Mouse (Mus musculus) heart, embryonic 13.5 days (tissue): ENCODE measurements at regions not wholly inside any gene's neighbourhood (a gene's known extent, or its start where the extent isn't known, plus 50 kb on each side); places are given as distances from the start of the nearest gene placed in this dataset.
"Not testable (repeated sequence)": the region's sequence is repeated elsewhere in the genome, so short reads cannot be mapped to it uniquely, and the experiment has no call there.

Experiments
- ATAC-seq: fragments of 200-750 bp; cut with Nextera tagmentation; 2 replicates; pipeline ENCODE4 v1.8.0; 2017; ENCODE audit warnings: moderate TSS enrichment; ENCODE audit not compliant: insufficient number of reproducible peaks, low FRiP score, low TSS enrichment; ENCODE audit errors: extremely low read depth
- H3K27ac ChIP-seq: fragments of 300-500 bp; sonication (generic); replicated peaks from 2 replicates; pipeline ENCODE4 v1.5.1; 2015; ENCODE audit warnings: moderate library complexity, mild to moderate bottlenecking, inconsistent platforms
- H3K27me3 ChIP-seq: fragments of 300-500 bp; sonication (generic); replicated peaks from 2 replicates; pipeline ENCODE4 v1.6.1; 2015; ENCODE audit warnings: mild to moderate bottlenecking, inconsistent platforms
- H3K36me3 ChIP-seq: fragments of 300-500 bp; sonication (generic); 2 replicates; pipeline ENCODE4 v1.6.1; 2015; ENCODE audit warnings: mild to moderate bottlenecking, inconsistent platforms
- H3K4me1 ChIP-seq: fragments of 300-500 bp; sonication (generic); 2 replicates; pipeline ENCODE4 v1.6.1; 2015; ENCODE audit warnings: inconsistent platforms
- H3K4me2 ChIP-seq: fragments of 300-500 bp; sonication (generic); 2 replicates; pipeline ENCODE4 v1.6.1; 2015; ENCODE audit warnings: inconsistent platforms, mild to moderate bottlenecking, moderate library complexity
- H3K4me3 ChIP-seq: fragments of 300-500 bp; sonication (generic); 2 replicates; pipeline ENCODE4 v1.5.1; 2015; ENCODE audit warnings: moderate library complexity, mild to moderate bottlenecking, inconsistent platforms
- H3K9ac ChIP-seq: fragments of 300-500 bp; sonication (generic); 2 replicates; pipeline ENCODE4 v1.6.1; 2015; ENCODE audit warnings: inconsistent platforms, mild to moderate bottlenecking, moderate library complexity
- H3K9me3 ChIP-seq: fragments of 300-500 bp; sonication (generic); 2 replicates; pipeline ENCODE4 v1.6.1; 2016; ENCODE audit warnings: inconsistent platforms
- WGBS: fragments of 180-500 bp; shearing (Covaris S2); methylation state at CpG from one replicate; pipeline ENCODE4 v1.1.7; 2015; ENCODE audit warnings: mixed read lengths; 5-methylcytosine and 5-hydroxymethylcytosine counted together

DNA sequence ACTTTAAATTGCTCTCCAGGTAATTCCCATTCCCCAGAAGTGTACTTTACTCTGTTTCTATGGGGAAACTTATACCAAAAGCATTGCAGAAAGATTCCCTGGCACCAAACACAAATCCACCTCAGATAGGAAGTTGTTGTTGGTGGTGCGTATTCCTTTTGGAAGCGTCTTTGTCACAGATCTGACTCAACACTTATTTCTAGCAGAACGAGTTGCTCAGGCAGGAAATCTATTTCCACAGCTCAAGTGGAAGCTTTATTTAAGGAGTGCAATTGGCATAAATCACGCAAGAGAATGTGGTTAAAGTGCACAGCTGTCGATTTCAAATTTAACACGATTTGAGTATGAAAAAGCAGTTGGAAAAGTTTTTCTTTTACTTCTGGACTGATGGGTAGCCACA, 436.9 kb upstream of the Ghitm start:
- Histone ChIP-seq H3K27me3 (no peaks in the 10 kb centered on the region), H3K9me3 (peaks cover 5% of the 10 kb centered on the region; the same call in 1 of the 2 replicates), H3K36me3 (no peaks in the 10 kb centered on the region), H3K4me2 (no peak overlapping the region), H3K27ac (no peak overlapping the region), H3K9ac (no peak overlapping the region), H3K4me1 (no peaks in the 10 kb centered on the region), H3K4me3 (no peak overlapping the region)
- WGBS, result 67% methylated on average over 6 of the region's 6 CpGs
- no peak for ATAC-seq

DNA sequence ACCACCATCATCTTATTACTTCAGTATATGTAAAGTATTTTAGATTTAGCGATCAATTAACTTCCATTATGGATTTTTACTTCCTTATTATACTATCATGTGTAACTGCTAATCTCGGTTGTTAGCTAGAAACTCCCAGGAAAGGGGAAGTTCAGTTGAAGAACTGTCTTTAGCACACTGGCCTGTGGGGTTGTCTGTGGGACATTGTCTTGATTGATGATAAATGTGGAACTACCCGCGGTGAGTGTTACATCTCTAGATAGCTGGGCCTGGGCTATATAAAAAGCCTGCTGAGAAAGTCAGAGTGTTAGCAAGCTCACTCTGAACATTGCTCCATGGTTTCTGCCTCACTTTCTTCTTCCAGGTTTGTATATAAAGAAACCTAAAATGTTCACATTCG, 423.2 kb upstream of the Ghitm start:
- 66% methylated on average over 5 of the region's 5 CpGs for WGBS
- Histone ChIP-seq H3K9me3 (no peaks in the 10 kb centered on the region; the same call in 1 of the 2 replicates), H3K4me1 (no peaks in the 10 kb centered on the region), H3K27ac (no peak overlapping the region), H3K27me3 (no peaks in the 10 kb centered on the region), H3K4me2 (no peak overlapping the region), H3K4me3 (no peak overlapping the region), H3K36me3 (no peaks in the 10 kb centered on the region), H3K9ac (no peak overlapping the region)
- no peak for ATAC-seq

DNA sequence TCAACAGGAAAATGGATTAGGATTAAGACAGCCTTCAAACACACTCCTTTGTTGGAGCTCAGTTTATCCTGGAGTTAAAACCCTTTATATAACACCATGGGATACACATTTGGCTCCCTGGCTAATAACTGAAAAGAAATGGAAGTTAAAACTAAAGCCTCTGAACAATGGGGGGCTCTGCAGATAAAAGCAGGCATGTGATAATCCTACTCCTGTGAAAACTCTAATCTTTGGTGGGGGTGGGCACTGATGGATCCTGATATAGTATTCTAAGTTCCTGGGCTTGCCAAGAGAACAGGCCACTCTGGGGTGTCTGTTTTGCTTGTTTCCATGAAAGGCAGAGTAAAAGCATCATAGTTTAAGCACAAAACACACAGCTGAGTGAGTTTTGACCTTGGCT, 388.5 kb upstream of the Ghitm start:
- H3K27me3 ChIP-seq, result no peaks in the 10 kb centered on the region
- no peak for ATAC-seq
- no peaks in the 10 kb centered on the region for H3K36me3 ChIP-seq
- no peaks in the 10 kb centered on the region for H3K4me1 ChIP-seq
- H3K4me3 ChIP-seq, result no peak overlapping the region
- H3K4me2 ChIP-seq, result no peak overlapping the region
- H3K27ac ChIP-seq, result no peak overlapping the region
- no peaks in the 10 kb centered on the region for H3K9me3 ChIP-seq
- H3K9ac ChIP-seq, result no peak overlapping the region

DNA sequence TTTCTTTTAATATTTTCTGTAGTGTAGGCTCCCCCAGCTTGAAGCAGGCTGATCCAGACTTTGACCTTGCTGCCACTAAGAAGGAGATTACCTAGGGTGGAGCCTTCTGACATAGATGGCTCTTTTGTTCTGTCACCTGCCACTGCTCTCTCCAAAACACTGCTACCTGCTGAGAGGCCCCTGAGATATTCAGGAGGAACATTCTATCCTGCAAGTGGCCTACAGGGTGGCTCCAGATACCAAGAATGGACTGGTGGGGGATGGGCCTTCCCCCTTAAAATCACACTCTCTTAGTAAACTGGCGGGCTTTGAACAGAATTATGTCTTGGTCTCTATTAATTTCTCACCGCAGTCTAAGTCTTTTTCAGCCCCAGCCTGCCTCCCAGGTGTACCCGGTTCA, 385.6 kb upstream of the Ghitm start:
- not testable (repeated sequence) for H3K4me1 ChIP-seq, H3K9me3 ChIP-seq, H3K27ac ChIP-seq, H3K27me3 ChIP-seq, H3K4me3 ChIP-seq, H3K9ac ChIP-seq, ATAC-seq, H3K4me2 ChIP-seq, H3K36me3 ChIP-seq
- 77% methylated on average over 3 of the region's 3 CpGs for WGBS

DNA sequence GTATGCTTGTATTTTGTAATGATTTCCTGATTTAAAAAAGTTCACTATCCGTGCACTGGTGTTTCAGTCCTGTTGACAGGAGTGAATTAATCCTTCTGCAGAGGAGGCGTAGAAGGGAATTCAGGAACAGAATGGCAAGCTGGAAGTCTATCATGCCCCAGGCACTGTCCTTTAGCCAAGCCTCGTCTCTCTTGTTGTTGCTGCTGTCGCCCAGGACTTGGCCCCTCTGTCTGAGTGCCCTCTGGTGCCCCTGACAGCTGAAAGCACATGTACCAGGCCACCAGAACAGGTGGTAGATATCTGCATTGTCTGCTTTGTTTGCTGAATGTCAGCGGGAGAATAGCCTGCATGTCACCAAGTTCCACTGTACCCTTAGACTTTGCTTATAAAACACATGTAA, 370.2 kb upstream of the Ghitm start:
- 59% methylated on average over 5 of the region's 5 CpGs for WGBS
- Histone ChIP-seq H3K27ac (no peak overlapping the region), H3K36me3 (no peaks in the 10 kb centered on the region), H3K4me3 (no peak overlapping the region), H3K9me3 (no peaks in the 10 kb centered on the region), H3K4me2 (no peak overlapping the region), H3K4me1 (no peaks in the 10 kb centered on the region), H3K9ac (no peak overlapping the region), H3K27me3 (no peaks in the 10 kb centered on the region)
- ATAC-seq, result no peak

DNA sequence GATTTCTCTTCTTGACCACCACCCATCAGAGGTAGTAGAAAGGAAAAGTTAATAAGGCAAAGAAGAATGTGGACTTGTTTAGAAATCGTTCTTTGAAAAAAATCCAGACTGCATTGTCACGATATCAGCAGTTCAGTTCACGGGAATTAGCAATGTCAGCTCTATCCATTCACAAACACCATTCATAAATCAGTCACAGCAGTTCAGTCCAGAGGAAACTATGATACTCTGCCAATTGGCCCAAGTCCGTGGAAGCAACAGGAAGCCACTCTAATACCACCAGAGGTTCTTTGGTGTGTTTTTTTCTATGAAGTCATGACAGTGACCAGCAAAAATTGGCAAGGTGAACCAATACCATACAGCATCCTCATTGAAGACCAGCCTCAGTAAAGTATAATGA, 355.6 kb upstream of the Ghitm start:
- Histone ChIP-seq H3K27me3 (no peaks in the 10 kb centered on the region), H3K4me1 (no peaks in the 10 kb centered on the region), H3K9ac (no peak overlapping the region), H3K27ac (no peak overlapping the region), H3K4me2 (no peak overlapping the region), H3K4me3 (no peak overlapping the region), H3K9me3 (no peaks in the 10 kb centered on the region), H3K36me3 (no peaks in the 10 kb centered on the region)
- no peak for ATAC-seq
- 70% methylated on average over 4 of the region's 4 CpGs for WGBS

DNA sequence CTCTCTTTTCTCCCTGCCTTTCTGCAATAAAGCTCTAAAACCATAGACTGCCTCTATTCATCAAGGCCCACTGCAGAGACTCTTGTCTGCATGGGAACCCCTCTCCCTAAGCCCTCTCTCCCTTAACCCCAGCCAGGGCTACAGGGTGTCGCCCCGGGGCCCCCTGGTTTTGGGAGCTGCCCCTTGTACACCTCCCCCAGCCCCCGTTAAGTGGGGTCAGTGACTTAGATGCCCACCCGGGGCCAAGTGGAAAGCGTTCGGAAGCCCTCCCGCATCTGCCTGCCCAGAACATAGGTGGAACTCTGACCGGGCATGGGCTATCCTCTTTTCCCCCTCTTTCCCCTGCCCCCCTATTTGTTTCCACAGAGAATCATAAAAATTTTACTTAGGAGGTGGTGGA, 350.2 kb upstream of the Ghitm start:
- H3K27ac ChIP-seq, result no peak overlapping the region
- H3K27me3 ChIP-seq, result no peaks in the 10 kb centered on the region
- 0 out of 2 replicates have a peak, but pooled peaks cover 4% of the 10 kb centered on the region for H3K9me3 ChIP-seq
- H3K4me1 ChIP-seq, result no peaks in the 10 kb centered on the region
- H3K4me3 ChIP-seq, result no peak overlapping the region
- H3K36me3 ChIP-seq, result no peaks in the 10 kb centered on the region
- H3K4me2 ChIP-seq, result no peak overlapping the region
- WGBS, result 82% methylated on average over 8 of the region's 8 CpGs
- ATAC-seq, result no peak
- H3K9ac ChIP-seq, result no peak overlapping the region

DNA sequence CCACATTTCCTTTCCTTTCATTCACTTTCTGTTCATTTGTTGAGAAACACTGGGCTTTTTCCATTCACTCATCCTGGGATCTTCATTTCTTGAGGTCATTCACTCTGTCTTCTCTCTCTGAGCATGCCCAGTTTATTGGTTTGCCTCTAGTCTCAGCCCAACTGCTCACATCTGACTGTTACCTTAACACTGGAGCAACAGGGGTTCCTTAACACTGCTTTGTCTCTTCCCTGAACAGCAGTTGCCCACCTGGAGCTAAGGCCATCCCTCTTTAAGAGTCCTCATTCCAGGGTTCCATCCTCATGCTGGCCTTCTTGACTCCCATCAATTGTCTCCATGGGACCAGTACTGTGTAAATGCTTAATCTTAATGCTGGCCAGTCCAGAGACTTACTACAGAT, 342.5 kb upstream of the Ghitm start:
- no peaks in the 10 kb centered on the region for H3K4me1 ChIP-seq
- H3K4me3 ChIP-seq, result no peak overlapping the region
- no peak overlapping the region for H3K4me2 ChIP-seq
- H3K9ac ChIP-seq, result no peak overlapping the region
- no peaks in the 10 kb centered on the region for H3K36me3 ChIP-seq
- H3K27me3 ChIP-seq, result no peaks in the 10 kb centered on the region
- no peak; the same call in 1 of the 2 replicates for ATAC-seq
- H3K9me3 ChIP-seq, result no peaks in the 10 kb centered on the region
- H3K27ac ChIP-seq, result no peak overlapping the region

DNA sequence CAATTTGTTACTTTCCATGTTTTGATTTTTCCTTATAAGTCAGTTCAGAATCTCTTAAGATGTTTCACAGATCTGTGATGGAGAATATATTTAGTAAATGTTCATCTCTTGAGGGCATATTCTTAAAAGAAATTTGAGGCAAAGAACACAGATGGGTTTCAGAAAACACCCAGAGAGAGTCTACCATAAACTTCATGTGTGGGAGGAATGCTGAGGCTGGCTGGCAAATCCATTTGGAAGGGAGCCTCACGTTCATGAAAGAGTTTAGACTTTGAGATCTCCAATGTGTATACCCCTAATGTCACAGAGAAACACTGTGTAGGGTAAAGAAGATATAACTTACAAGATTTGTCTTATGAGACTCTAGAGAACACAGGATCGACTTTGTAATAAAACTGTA, 333.6 kb upstream of the Ghitm start:
- Histone ChIP-seq H3K4me1 (no peaks in the 10 kb centered on the region), H3K4me2 (no peak overlapping the region), H3K9ac (no peak overlapping the region), H3K9me3 (no peaks in the 10 kb centered on the region), H3K27me3 (no peaks in the 10 kb centered on the region), H3K4me3 (no peak overlapping the region), H3K36me3 (no peaks in the 10 kb centered on the region), H3K27ac (no peak overlapping the region)
- 64% methylated on average over 2 of the region's 2 CpGs for WGBS
- ATAC-seq, result no peak

DNA sequence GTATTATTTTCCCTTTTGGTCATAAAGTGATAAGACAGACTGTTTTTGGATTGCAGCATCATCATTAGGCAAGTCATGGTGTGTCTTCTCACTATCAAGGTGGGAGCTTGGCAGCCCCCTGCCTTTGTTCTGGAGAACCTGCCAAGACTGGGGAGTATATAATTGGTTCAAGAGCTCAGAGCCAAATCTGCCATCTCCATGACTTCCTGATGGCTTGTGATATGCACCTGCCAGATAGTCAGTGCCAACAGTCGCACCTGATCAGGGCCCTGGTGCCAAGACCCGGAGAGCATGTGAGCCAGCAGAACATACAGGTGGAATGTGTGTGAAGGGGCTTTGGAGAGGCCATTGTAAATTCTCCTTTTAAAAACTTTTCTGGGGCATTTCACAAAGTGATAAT, 305.8 kb upstream of the Ghitm start:
- Histone ChIP-seq H3K27me3 (no peaks in the 10 kb centered on the region), H3K4me1 (no peaks in the 10 kb centered on the region), H3K4me3 (no peak overlapping the region), H3K27ac (no peak overlapping the region), H3K36me3 (no peaks in the 10 kb centered on the region), H3K4me2 (no peak overlapping the region), H3K9me3 (no peaks in the 10 kb centered on the region), H3K9ac (no peak overlapping the region)
- WGBS, result 75% methylated on average over 2 of the region's 2 CpGs
- ATAC-seq, result no peak

DNA sequence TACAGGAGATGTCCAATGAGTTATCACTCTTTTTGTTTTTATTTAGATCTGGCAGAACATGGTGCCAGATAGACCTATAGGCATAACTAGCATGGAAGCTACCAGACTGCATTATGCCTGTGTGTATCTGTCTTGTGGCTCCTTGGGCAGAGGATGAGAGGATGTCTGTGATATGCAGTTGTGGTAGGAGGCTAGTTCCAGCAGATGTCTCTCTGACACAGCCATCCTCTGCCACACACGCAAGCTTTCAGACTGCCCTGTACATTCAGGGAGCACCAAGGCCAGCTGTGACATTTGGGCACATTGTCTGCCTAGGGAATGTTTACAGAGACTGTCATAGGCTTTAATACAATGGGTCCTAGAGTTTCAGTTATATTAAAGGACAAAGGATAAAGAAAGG, 295.6 kb upstream of the Ghitm start:
- Histone ChIP-seq H3K4me1 (no peaks in the 10 kb centered on the region), H3K4me2 (no peak overlapping the region), H3K27me3 (no peaks in the 10 kb centered on the region), H3K27ac (no peak overlapping the region), H3K4me3 (no peak overlapping the region), H3K36me3 (no peaks in the 10 kb centered on the region), H3K9me3 (no peaks in the 10 kb centered on the region), H3K9ac (no peak overlapping the region)
- ATAC-seq, result no peak
- WGBS, result 70% methylated on average over 1 of the region's 1 CpGs

DNA sequence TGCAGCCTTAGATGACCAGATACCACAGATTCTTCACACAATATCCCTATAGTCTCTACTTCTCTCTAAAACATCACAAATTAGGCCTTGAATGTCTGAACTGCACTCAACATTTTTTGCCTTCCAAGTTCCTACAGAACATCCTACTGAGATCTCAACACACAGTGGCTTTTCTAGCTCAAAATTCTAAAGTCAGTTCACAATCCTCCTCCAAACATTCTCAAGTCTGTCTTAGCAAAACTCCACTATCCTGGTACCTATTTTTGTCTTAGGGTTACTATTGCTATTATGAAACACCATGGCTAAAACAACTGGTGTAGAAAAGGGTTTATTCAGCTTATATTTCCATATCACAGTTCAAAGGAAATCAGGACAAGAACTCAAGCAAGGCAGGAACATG, 290.4 kb upstream of the Ghitm start:
- Histone ChIP-seq H3K4me3 (no peak overlapping the region), H3K27ac (no peak overlapping the region), H3K27me3 (no peaks in the 10 kb centered on the region), H3K9me3 (no peaks in the 10 kb centered on the region), H3K4me1 (no peaks in the 10 kb centered on the region), H3K4me2 (no peak overlapping the region), H3K36me3 (no peaks in the 10 kb centered on the region), H3K9ac (no peak overlapping the region)
- no peak for ATAC-seq

DNA sequence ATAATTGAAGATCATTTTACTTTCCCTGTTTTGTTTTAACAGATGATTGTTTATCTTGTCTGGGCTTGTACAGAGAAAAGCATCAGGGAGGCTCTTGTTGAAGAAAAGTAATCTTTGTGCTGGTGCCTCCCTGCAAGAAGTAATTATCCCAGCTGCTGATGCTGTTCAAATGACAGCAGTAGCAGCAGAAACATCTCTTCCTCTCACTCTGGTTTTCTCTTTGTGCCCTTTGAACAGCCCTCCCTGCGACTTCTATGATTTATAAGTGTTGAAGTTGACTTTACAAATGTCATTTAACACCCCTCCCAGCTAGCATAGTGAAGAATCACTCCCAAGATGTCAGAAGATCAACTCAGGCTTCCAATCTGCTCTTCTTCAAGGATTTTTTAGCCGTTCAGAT, 286.5 kb upstream of the Ghitm start:
- no peaks in the 10 kb centered on the region for H3K4me1 ChIP-seq
- no peaks in the 10 kb centered on the region for H3K27me3 ChIP-seq
- no peaks in the 10 kb centered on the region for H3K9me3 ChIP-seq
- no peak overlapping the region for H3K4me2 ChIP-seq
- H3K4me3 ChIP-seq, result no peak overlapping the region
- no peaks in the 10 kb centered on the region for H3K36me3 ChIP-seq
- WGBS, result 49% methylated on average over 2 of the region's 2 CpGs
- ATAC-seq, result no peak
- H3K9ac ChIP-seq, result no peak overlapping the region
- no peak overlapping the region for H3K27ac ChIP-seq
